Mouse (Mus musculus) cortical plate, adult 2 months (tissue): ENCODE data around the gene Prr23a3. TPM values are rescaled to one million over a fixed set of nuclear protein-coding genes. Genes with fewer than 3 reads are reported as not detected.

Experiments
- H3K27ac ChIP-seq: fragments of 200-500 bp; 2 replicates; pipeline ENCODE4 v1.5.1; 2012; ENCODE audit warnings: low read length, control low read depth, inconsistent platforms; ENCODE audit not compliant: insufficient read depth
- H3K4me1 ChIP-seq: fragments of 200-500 bp; 2 replicates; pipeline ENCODE4 v1.6.1; 2011; ENCODE audit warnings: low read length; ENCODE audit not compliant: control insufficient read depth, insufficient read depth
- H3K4me3 ChIP-seq: fragments of 200-500 bp; 2 replicates; pipeline ENCODE4 v1.5.1; 2011; ENCODE audit warnings: mild to moderate bottlenecking, low read length, control low read depth; ENCODE audit not compliant: insufficient read depth
- CTCF ChIP-seq: fragments of 200-500 bp; IDR thresholded peaks from 2 replicates; pipeline ENCODE4 v1.5.1; 2011; ENCODE audit warnings: mild to moderate bottlenecking, control low read depth, low read length; ENCODE audit not compliant: insufficient read depth; ENCODE audit errors: extremely low read depth
- POLR2A ChIP-seq: fragments of 200-500 bp; IDR thresholded peaks from 2 replicates; pipeline ENCODE4 v1.6.1; 2011; ENCODE audit warnings: mild to moderate bottlenecking, low read length, control low read depth; ENCODE audit not compliant: insufficient read depth; ENCODE audit errors: extremely low read depth
- polyA plus RNA-seq: library from polyadenylated mRNA; depleted of rRNA; stranded (reverse); fragments of >200 nt; gene quantifications from 2 replicates; pipeline ENCODE4 v1.2.3, GENCODE M21; 2012; rRNA removed

Gene Prr23a3
- polyA plus RNA-seq, 1 experiment: not detected

GRCm38 (mm10) chr9:98842117-98842516, 22.4 kb upstream of the Prr23a3 start, which contains the start of gene Prr23a1:
TSS of gene Prr23a1 (plus strand) at chr9:98842503.
- Histone ChIP-seq H3K27ac (no peak within 1 kb of the TSS), H3K4me3 (no peak within 1 kb of the TSS), H3K4me1 (no peaks in the 10 kb centered on the region)
- no peak for TF ChIP-seq POLR2A
- no peak for TF ChIP-seq CTCF

- Histone ChIP-seq H3K27ac (no peak within 1 kb of the TSS), H3K4me3 (no peak within 1 kb of the TSS), H3K4me1 (no peaks in the 10 kb centered on the region)
- TF ChIP-seq CTCF (no peak), POLR2A (no peak)
Measured at GRCm38 (mm10) chr9:98856210-98856609, 8.4 kb upstream of the Prr23a3 start, which contains the start of gene Prr23a2. TSS of gene Prr23a2 (plus strand) at chr9:98856494.

- no peaks in the 10 kb centered on the region for H3K4me1 ChIP-seq
- H3K4me3 ChIP-seq: no peak overlapping the region
- no peak for TF ChIP-seq POLR2A
- peak; percentile 17; the same call in 1 of the 2 replicates for TF ChIP-seq CTCF
- no peak overlapping the region for H3K27ac ChIP-seq
Measured at GRCm38 (mm10) chr9:98863463-98863862, 1.1 kb upstream of the Prr23a3 start.

GRCm38 (mm10) chr9:98901486-98901885, 36.9 kb downstream of the Prr23a3 start:
- H3K4me3 ChIP-seq: no peak overlapping the region
- no peaks in the 10 kb centered on the region for H3K4me1 ChIP-seq
- TF ChIP-seq CTCF: no peak
- no peak for TF ChIP-seq POLR2A

GRCm38 (mm10) chr9:98902819-98903218, 38.3 kb downstream of the Prr23a3 start, which contains the start of gene 7420426K07Rik:
TSS of gene 7420426K07Rik (plus strand) at chr9:98903119.
- TF ChIP-seq POLR2A (no peak), CTCF (no peak)
- Histone ChIP-seq H3K4me3 (no peak within 1 kb of the TSS), H3K27ac (no peak within 1 kb of the TSS), H3K4me1 (no peaks in the 10 kb centered on the region)

More at GRCm38 (mm10) chr9:98901486-98901885, 36.9 kb downstream of the Prr23a3 start:
- H3K27ac ChIP-seq: no peak overlapping the region

Other genes starting within 250 kb of the Prr23a3 start
- gene Prr23a1, start 22.3 kb upstream of the Prr23a3 start, polyA plus RNA-seq: not detected in 2 replicates
- not detected in 2 replicates for gene Prr23a2, start 8.3 kb upstream of the Prr23a3 start, polyA plus RNA-seq
- not detected in 2 replicates for gene 7420426K07Rik, start 38.4 kb downstream of the Prr23a3 start, polyA plus RNA-seq
- gene Foxl2, start 90.5 kb downstream of the Prr23a3 start, polyA plus RNA-seq: 0.19 and 0.25 TPM in 2 replicates
- gene Faim, start 121.6 kb downstream of the Prr23a3 start, polyA plus RNA-seq: 27.0 and 28.8 TPM in 2 replicates
- not detected in 2 replicates for gene Gm1123, start 170.9 kb downstream of the Prr23a3 start, polyA plus RNA-seq